Mouse (Mus musculus): Measurements from ENCODE around the gene Csmd2. TPM values are rescaled to one million over a fixed set of nuclear protein-coding genes. Genes with fewer than 3 reads are reported as not detected.

Gene Csmd2
- polyA plus RNA-seq, 1 experiment = not detected

GRCm38 (mm10) chr4:128442791-128443190, 455.1 kb downstream of the Csmd2 start:
- H3K4me1 ChIP-seq (ENCODE audit: control insufficient read depth, insufficient read depth, insufficient read length, low read length) = no peaks in the 10 kb centered on the region
- no peak overlapping the region for H3K27ac ChIP-seq (replicated peaks; ENCODE audit: low read depth, low read length)
- H3K4me3 ChIP-seq (ENCODE audit: insufficient read depth, low read depth, low read length) = no peak overlapping the region

- Histone ChIP-seq H3K4me3 (ENCODE audit: insufficient read depth, low read depth, low read length) (no peak overlapping the region), H3K4me1 (ENCODE audit: control insufficient read depth, insufficient read depth, insufficient read length, low read length) (no peaks in the 10 kb centered on the region), H3K27ac (replicated peaks; ENCODE audit: low read depth, low read length) (no peak overlapping the region)
These were observed 458.0 kb downstream of the Csmd2 start for GRCm38 (mm10) chr4:128445514-128446260.

GRCm38 (mm10) chr4:128448831-128449431, 461.3 kb downstream of the Csmd2 start:
- H3K4me1 ChIP-seq (ENCODE audit: control insufficient read depth, insufficient read depth, insufficient read length, low read length) = no peaks in the 10 kb centered on the region
- H3K27ac ChIP-seq (replicated peaks; ENCODE audit: low read depth, low read length) = no peak overlapping the region
- H3K4me3 ChIP-seq (ENCODE audit: insufficient read depth, low read depth, low read length) = no peak overlapping the region

- Histone ChIP-seq H3K4me1 (ENCODE audit: control insufficient read depth, insufficient read depth, insufficient read length, low read length) (no peaks in the 10 kb centered on the region), H3K4me3 (ENCODE audit: insufficient read depth, low read depth, low read length) (no peak overlapping the region), H3K27ac (replicated peaks; ENCODE audit: low read depth, low read length) (no peak overlapping the region)
These were observed 462.5 kb downstream of the Csmd2 start for GRCm38 (mm10) chr4:128450137-128450536.

- Histone ChIP-seq H3K27ac (replicated peaks; ENCODE audit: low read depth, low read length) (no peak overlapping the region), H3K4me3 (ENCODE audit: insufficient read depth, low read depth, low read length) (no peak overlapping the region), H3K4me1 (ENCODE audit: control insufficient read depth, insufficient read depth, insufficient read length, low read length) (no peaks in the 10 kb centered on the region)
These were observed 463.3 kb downstream of the Csmd2 start for GRCm38 (mm10) chr4:128450974-128451373.

- Histone ChIP-seq H3K4me3 (ENCODE audit: insufficient read depth, low read depth, low read length) (no peak overlapping the region), H3K4me1 (ENCODE audit: control insufficient read depth, insufficient read depth, insufficient read length, low read length) (no peaks in the 10 kb centered on the region), H3K27ac (replicated peaks; ENCODE audit: low read depth, low read length) (no peak overlapping the region)
These were observed 463.7 kb downstream of the Csmd2 start for GRCm38 (mm10) chr4:128451383-128451794.

GRCm38 (mm10) chr4:128466708-128467107, 479.1 kb downstream of the Csmd2 start:
- no peak overlapping the region for H3K4me3 ChIP-seq (ENCODE audit: insufficient read depth, low read depth, low read length)
- no peak overlapping the region for H3K27ac ChIP-seq (replicated peaks; ENCODE audit: low read depth, low read length)
- no peaks in the 10 kb centered on the region for H3K4me1 ChIP-seq (ENCODE audit: control insufficient read depth, insufficient read depth, insufficient read length, low read length)

- H3K27ac ChIP-seq (replicated peaks; ENCODE audit: low read depth, low read length) = no peak overlapping the region
- no peak overlapping the region for H3K4me3 ChIP-seq (ENCODE audit: insufficient read depth, low read depth, low read length)
- no peaks in the 10 kb centered on the region for H3K4me1 ChIP-seq (ENCODE audit: control insufficient read depth, insufficient read depth, insufficient read length, low read length)
These were observed 480.4 kb downstream of the Csmd2 start for GRCm38 (mm10) chr4:128468040-128468439.

GRCm38 (mm10) chr4:128476249-128476648, 488.6 kb downstream of the Csmd2 start:
- no peak overlapping the region for H3K4me3 ChIP-seq (ENCODE audit: insufficient read depth, low read depth, low read length)
- H3K4me1 ChIP-seq (ENCODE audit: control insufficient read depth, insufficient read depth, insufficient read length, low read length) = no peaks in the 10 kb centered on the region
- H3K27ac ChIP-seq (replicated peaks; ENCODE audit: low read depth, low read length) = no peak overlapping the region

- no peak overlapping the region for H3K27ac ChIP-seq (replicated peaks; ENCODE audit: low read depth, low read length)
- H3K4me3 ChIP-seq (ENCODE audit: insufficient read depth, low read depth, low read length) = no peak overlapping the region
- no peaks in the 10 kb centered on the region for H3K4me1 ChIP-seq (ENCODE audit: control insufficient read depth, insufficient read depth, insufficient read length, low read length)
These were observed 496.2 kb downstream of the Csmd2 start for GRCm38 (mm10) chr4:128483891-128484290.

GRCm38 (mm10) chr4:128484679-128485078, 497.0 kb downstream of the Csmd2 start:
- no peaks in the 10 kb centered on the region for H3K4me1 ChIP-seq (ENCODE audit: control insufficient read depth, insufficient read depth, insufficient read length, low read length)
- H3K27ac ChIP-seq (replicated peaks; ENCODE audit: low read depth, low read length) = no peak overlapping the region
- H3K4me3 ChIP-seq (ENCODE audit: insufficient read depth, low read depth, low read length) = no peak overlapping the region

- H3K4me1 ChIP-seq (ENCODE audit: control insufficient read depth, insufficient read depth, insufficient read length, low read length) = no peaks in the 10 kb centered on the region
- no peak overlapping the region for H3K4me3 ChIP-seq (ENCODE audit: insufficient read depth, low read depth, low read length)
- H3K27ac ChIP-seq (replicated peaks; ENCODE audit: low read depth, low read length) = no peak overlapping the region
These were observed 502.0 kb downstream of the Csmd2 start for GRCm38 (mm10) chr4:128489521-128490100.

GRCm38 (mm10) chr4:128492055-128492454, 504.4 kb downstream of the Csmd2 start:
- Histone ChIP-seq H3K27ac (replicated peaks; ENCODE audit: low read depth, low read length) (no peak overlapping the region), H3K4me3 (ENCODE audit: insufficient read depth, low read depth, low read length) (no peak overlapping the region), H3K4me1 (ENCODE audit: control insufficient read depth, insufficient read depth, insufficient read length, low read length) (no peaks in the 10 kb centered on the region)

- Histone ChIP-seq H3K4me1 (ENCODE audit: control insufficient read depth, insufficient read depth, insufficient read length, low read length) (no peaks in the 10 kb centered on the region), H3K27ac (replicated peaks; ENCODE audit: low read depth, low read length) (no peak overlapping the region), H3K4me3 (ENCODE audit: insufficient read depth, low read depth, low read length) (no peak overlapping the region)
These were observed 512.3 kb downstream of the Csmd2 start for GRCm38 (mm10) chr4:128499980-128500379.

- no peaks in the 10 kb centered on the region for H3K4me1 ChIP-seq (ENCODE audit: control insufficient read depth, insufficient read depth, insufficient read length, low read length)
- H3K4me3 ChIP-seq (ENCODE audit: insufficient read depth, low read depth, low read length) = no peak overlapping the region
- H3K27ac ChIP-seq (replicated peaks; ENCODE audit: low read depth, low read length) = no peak overlapping the region
These were observed 519.2 kb downstream of the Csmd2 start for GRCm38 (mm10) chr4:128506878-128507277.

GRCm38 (mm10) chr4:128509885-128510284, 522.2 kb downstream of the Csmd2 start:
- no peaks in the 10 kb centered on the region for H3K4me1 ChIP-seq (ENCODE audit: control insufficient read depth, insufficient read depth, insufficient read length, low read length)
- H3K27ac ChIP-seq (replicated peaks; ENCODE audit: low read depth, low read length) = no peak overlapping the region
- no peak overlapping the region for H3K4me3 ChIP-seq (ENCODE audit: insufficient read depth, low read depth, low read length)
